Mouse (Mus musculus): Measurements from ENCODE around the gene Cdh22. TPM values are rescaled to one million over a fixed set of nuclear protein-coding genes. Genes with fewer than 3 reads are reported as not detected.

Cdh22 gene
- polyA plus RNA-seq, 1 experiment = 1.3 TPM

GRCm38 (mm10) chr2:165162221-165162620 is 72.4 kb downstream of the Cdh22 start:
- Histone ChIP-seq H3K4me1 (ENCODE audit: control insufficient read depth, insufficient read depth, insufficient read length) (no peaks in the 10 kb centered on the region), H3K27ac (ENCODE audit: insufficient read depth, low read length) (no peak overlapping the region), H3K4me3 (ENCODE audit: extremely low read depth, insufficient read depth, insufficient read length) (no peak overlapping the region), H3K36me3 (ENCODE audit: control insufficient read depth, insufficient read depth, low read length) (no peaks in the 10 kb centered on the region), H3K27me3 (ENCODE audit: control insufficient read depth, insufficient read depth, low read length) (no peaks in the 10 kb centered on the region)
- TF ChIP-seq POLR2A (IDR thresholded peaks at IDR 0.05; ENCODE audit: low read depth, low read length) (no peak), CTCF (IDR thresholded peaks at IDR 0.05; ENCODE audit: extremely low read depth, insufficient read depth, insufficient read length, insufficient replicate concordance) (no peak)
- 14% methylated on average over 5 of the region's 5 CpGs for WGBS
- no peak for DNase-seq (ENCODE audit: low read depth in 1 of 2, low spot score in 2 of 2)

DNA sequence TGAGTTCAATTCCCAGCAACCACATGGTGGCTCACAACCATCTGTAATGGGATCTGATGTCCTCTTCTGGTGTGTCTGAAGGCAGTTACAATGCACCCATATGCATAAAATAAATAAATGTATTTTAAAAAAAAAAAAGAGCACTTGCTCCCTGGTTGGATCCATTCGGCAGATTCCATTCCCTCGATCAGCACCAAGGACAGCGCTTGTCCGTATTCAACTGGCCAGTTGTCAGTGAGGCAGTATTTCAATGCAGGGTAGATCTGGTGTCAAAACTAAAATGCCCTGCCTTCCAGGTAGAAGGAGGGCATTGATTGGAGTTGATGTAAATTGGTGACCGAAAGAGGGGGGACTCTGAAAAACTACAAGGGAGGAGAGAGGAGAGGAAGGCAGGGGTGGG is 74.2 kb downstream of the Cdh22 start:
- no peaks in the 10 kb centered on the region for H3K36me3 ChIP-seq (ENCODE audit: control insufficient read depth, insufficient read depth, low read length)
- WGBS = 28% methylated on average over 5 of the region's 5 CpGs
- no peaks in the 10 kb centered on the region for H3K4me1 ChIP-seq (ENCODE audit: control insufficient read depth, insufficient read depth, insufficient read length)
- no peak overlapping the region for H3K27ac ChIP-seq (ENCODE audit: insufficient read depth, low read length)
- TF ChIP-seq POLR2A (IDR thresholded peaks at IDR 0.05; ENCODE audit: low read depth, low read length) = no peak
- no peak for TF ChIP-seq CTCF (IDR thresholded peaks at IDR 0.05; ENCODE audit: extremely low read depth, insufficient read depth, insufficient read length, insufficient replicate concordance)
- H3K27me3 ChIP-seq (ENCODE audit: control insufficient read depth, insufficient read depth, low read length) = no peaks in the 10 kb centered on the region
- no peak for DNase-seq (ENCODE audit: low read depth in 1 of 2, low spot score in 2 of 2)
- no peak overlapping the region for H3K4me3 ChIP-seq (ENCODE audit: extremely low read depth, insufficient read depth, insufficient read length)

- H3K4me3 ChIP-seq (ENCODE audit: extremely low read depth, insufficient read depth, insufficient read length) = no peak overlapping the region
- WGBS = 20% methylated on average over 15 of the region's 15 CpGs
- no peaks in the 10 kb centered on the region for H3K36me3 ChIP-seq (ENCODE audit: control insufficient read depth, insufficient read depth, low read length)
- no peak overlapping the region for H3K27ac ChIP-seq (ENCODE audit: insufficient read depth, low read length)
- H3K27me3 ChIP-seq (ENCODE audit: control insufficient read depth, insufficient read depth, low read length) = no peaks in the 10 kb centered on the region
- DNase-seq (ENCODE audit: low read depth in 1 of 2, low spot score in 2 of 2) = no peak
- H3K4me1 ChIP-seq (ENCODE audit: control insufficient read depth, insufficient read depth, insufficient read length) = no peaks in the 10 kb centered on the region
- TF ChIP-seq CTCF (IDR thresholded peaks at IDR 0.05; ENCODE audit: extremely low read depth, insufficient read depth, insufficient read length, insufficient replicate concordance) (no peak), POLR2A (IDR thresholded peaks at IDR 0.05; ENCODE audit: low read depth, low read length) (no peak)
Measured at GRCm38 (mm10) chr2:165159055-165159688, 75.5 kb downstream of the Cdh22 start.

- Histone ChIP-seq H3K36me3 (ENCODE audit: control insufficient read depth, insufficient read depth, low read length) (no peaks in the 10 kb centered on the region), H3K27me3 (ENCODE audit: control insufficient read depth, insufficient read depth, low read length) (no peaks in the 10 kb centered on the region), H3K4me1 (ENCODE audit: control insufficient read depth, insufficient read depth, insufficient read length) (no peaks in the 10 kb centered on the region), H3K27ac (ENCODE audit: insufficient read depth, low read length) (no peak overlapping the region), H3K4me3 (ENCODE audit: extremely low read depth, insufficient read depth, insufficient read length) (no peak overlapping the region)
- no peak for DNase-seq (ENCODE audit: low read depth in 1 of 2, low spot score in 2 of 2)
- TF ChIP-seq CTCF (IDR thresholded peaks at IDR 0.05; ENCODE audit: extremely low read depth, insufficient read depth, insufficient read length, insufficient replicate concordance) (no peak), POLR2A (IDR thresholded peaks at IDR 0.05; ENCODE audit: low read depth, low read length) (no peak)
- 66% methylated on average over 4 of the region's 4 CpGs for WGBS
Measured at GRCm38 (mm10) chr2:165158317-165158716, 76.3 kb downstream of the Cdh22 start.

DNA sequence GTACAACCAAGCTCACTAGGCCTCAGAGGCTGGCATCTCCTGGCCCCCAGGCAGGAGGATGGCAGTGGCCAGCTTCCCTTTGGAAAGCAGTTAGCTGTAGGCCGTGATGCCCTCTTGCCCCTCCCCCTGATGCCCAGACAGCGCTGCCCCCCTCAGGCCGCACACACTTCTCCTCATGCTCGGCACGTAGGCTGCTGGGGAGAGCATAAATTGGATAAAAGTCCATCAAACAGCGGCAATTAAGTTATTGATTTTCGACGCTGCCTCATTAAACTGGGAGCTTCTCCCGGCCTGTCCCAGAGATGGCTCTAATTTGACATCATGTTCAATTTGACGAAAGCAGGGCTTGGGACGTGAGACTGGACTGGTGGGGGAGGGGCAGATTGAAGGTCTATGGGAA is 76.8 kb downstream of the Cdh22 start:
- no peaks in the 10 kb centered on the region for H3K36me3 ChIP-seq (ENCODE audit: control insufficient read depth, insufficient read depth, low read length)
- TF ChIP-seq POLR2A (IDR thresholded peaks at IDR 0.05; ENCODE audit: low read depth, low read length) (no peak), CTCF (IDR thresholded peaks at IDR 0.05; ENCODE audit: extremely low read depth, insufficient read depth, insufficient read length, insufficient replicate concordance) (no peak)
- WGBS = 73% methylated on average over 11 of the region's 11 CpGs

GRCm38 (mm10) chr2:165153006-165153405 is 81.6 kb downstream of the Cdh22 start:
- Histone ChIP-seq H3K27ac (ENCODE audit: insufficient read depth, low read length) (no peak overlapping the region), H3K4me3 (ENCODE audit: extremely low read depth, insufficient read depth, insufficient read length) (no peak overlapping the region), H3K36me3 (ENCODE audit: control insufficient read depth, insufficient read depth, low read length) (no peaks in the 10 kb centered on the region), H3K27me3 (ENCODE audit: control insufficient read depth, insufficient read depth, low read length) (no peaks in the 10 kb centered on the region), H3K4me1 (ENCODE audit: control insufficient read depth, insufficient read depth, insufficient read length) (no peaks in the 10 kb centered on the region)
- DNase-seq (ENCODE audit: low read depth in 1 of 2, low spot score in 2 of 2) = no peak
- no peak for TF ChIP-seq POLR2A (IDR thresholded peaks at IDR 0.05; ENCODE audit: low read depth, low read length)
- no peak for TF ChIP-seq CTCF (IDR thresholded peaks at IDR 0.05; ENCODE audit: extremely low read depth, insufficient read depth, insufficient read length, insufficient replicate concordance)
- WGBS = 25% methylated on average over 12 of the region's 12 CpGs

More for the DNA sequence above, 76.8 kb downstream of the Cdh22 start:
- no peak overlapping the region for H3K4me3 ChIP-seq (ENCODE audit: extremely low read depth, insufficient read depth, insufficient read length)
- H3K27ac ChIP-seq (ENCODE audit: insufficient read depth, low read length) = no peak overlapping the region
- H3K4me1 ChIP-seq (ENCODE audit: control insufficient read depth, insufficient read depth, insufficient read length) = no peaks in the 10 kb centered on the region
- DNase-seq (ENCODE audit: low read depth in 1 of 2, low spot score in 2 of 2) = no peak
- no peaks in the 10 kb centered on the region for H3K27me3 ChIP-seq (ENCODE audit: control insufficient read depth, insufficient read depth, low read length)

- DNase-seq (ENCODE audit: low read depth in 1 of 2, low spot score in 2 of 2) = no peak
- no peak overlapping the region for H3K4me3 ChIP-seq (ENCODE audit: extremely low read depth, insufficient read depth, insufficient read length)
- no peaks in the 10 kb centered on the region for H3K4me1 ChIP-seq (ENCODE audit: control insufficient read depth, insufficient read depth, insufficient read length)
- H3K27ac ChIP-seq (ENCODE audit: insufficient read depth, low read length) = no peak overlapping the region
- H3K36me3 ChIP-seq (ENCODE audit: control insufficient read depth, insufficient read depth, low read length) = no peaks in the 10 kb centered on the region
- no peaks in the 10 kb centered on the region for H3K27me3 ChIP-seq (ENCODE audit: control insufficient read depth, insufficient read depth, low read length)
- no peak for TF ChIP-seq POLR2A (IDR thresholded peaks at IDR 0.05; ENCODE audit: low read depth, low read length)
- no peak for TF ChIP-seq CTCF (IDR thresholded peaks at IDR 0.05; ENCODE audit: extremely low read depth, insufficient read depth, insufficient read length, insufficient replicate concordance)
- WGBS = 77% methylated on average over 3 of the region's 3 CpGs
Measured at GRCm38 (mm10) chr2:165149741-165150140, 84.9 kb downstream of the Cdh22 start.
